Mouse (Mus musculus): Measurements from ENCODE around the gene Olfr481. TPM values are rescaled to one million over a fixed set of nuclear protein-coding genes. Genes with fewer than 3 reads are reported as not detected.

The Olfr481 gene
- total RNA-seq (2023), result not detected

GRCm38 (mm10) chr7:108079555-108079954 is at the start of gene Olfr481:
Olfr481 (plus strand) TSS chr7:108079855.

GRCm38 (mm10) chr7:108033889-108034288 is 45.8 kb upstream of the Olfr481 start, which contains the start of gene Olfr478:
Olfr478 (minus strand) TSS chr7:108033989.

GRCm38 (mm10) chr7:108050393-108050792 is 29.3 kb upstream of the Olfr481 start, which contains the start of gene Olfr479:
Olfr479 (plus strand) TSS chr7:108050693.

GRCm38 (mm10) chr7:108067246-108067645 is 12.4 kb upstream of the Olfr481 start, which contains the start of gene Olfr480:
Olfr480 (minus strand) TSS chr7:108067346.

GRCm38 (mm10) chr7:108097486-108097885 is 17.8 kb downstream of the Olfr481 start, which contains the start of gene Olfr482:
Olfr482 (minus strand) TSS chr7:108097586.

GRCm38 (mm10) chr7:108100549-108100948 is 20.9 kb downstream of the Olfr481 start, which contains the start of gene Olfr483:
Olfr483 (plus strand) TSS chr7:108100849.

GRCm38 (mm10) chr7:108127349-108127748 is 47.7 kb downstream of the Olfr481 start, which contains the start of gene Olfr484:
Olfr484 (minus strand) TSS chr7:108127449.

Other genes starting within 250 kb of the Olfr481 start
- gene Olfr470, start 232.4 kb upstream of the Olfr481 start, total RNA-seq (2023), result not detected
- gene Olfr472, start 182.0 kb upstream of the Olfr481 start, total RNA-seq (2023), result not detected
- not detected for gene Olfr473, start 149.4 kb upstream of the Olfr481 start, total RNA-seq (2023)
- not detected for gene Olfr474, start 125.2 kb upstream of the Olfr481 start, total RNA-seq (2023)
- gene Olfr476, start 115.1 kb upstream of the Olfr481 start, total RNA-seq (2023), result not detected
- not detected for gene Olfr477, start 93.2 kb upstream of the Olfr481 start, total RNA-seq (2023)
- gene Olfr478, start 45.9 kb upstream of the Olfr481 start, total RNA-seq (2023), result not detected
- not detected for gene Olfr479, start 29.2 kb upstream of the Olfr481 start, total RNA-seq (2023)
- not detected for gene Olfr480, start 12.5 kb upstream of the Olfr481 start, total RNA-seq (2023)
- gene Olfr482, start 17.7 kb downstream of the Olfr481 start, total RNA-seq (2023), result 1 to 10 TPM; 1.5 to 2.4 TPM
- not detected for gene Olfr483, start 21.0 kb downstream of the Olfr481 start, total RNA-seq (2023)
- not detected for gene Olfr484, start 47.6 kb downstream of the Olfr481 start, total RNA-seq (2023)
- gene Olfr485, start 80.0 kb downstream of the Olfr481 start, total RNA-seq (2023), result not detected
- gene Olfr486, start 92.9 kb downstream of the Olfr481 start, total RNA-seq (2023), result not detected
- gene Olfr487, start 134.8 kb downstream of the Olfr481 start, total RNA-seq (2023), result not detected
- gene Olfr488, start 178.5 kb downstream of the Olfr481 start, total RNA-seq (2023), result not detected
- not detected for gene Olfr490, start 209.1 kb downstream of the Olfr481 start, total RNA-seq (2023)
- gene Olfr491, start 233.6 kb downstream of the Olfr481 start, total RNA-seq (2023), result not detected
- not detected for gene Olfr492, start 243.8 kb downstream of the Olfr481 start, total RNA-seq (2023)

Data from B cell, adult 67 days (primary cell).